Mouse (Mus musculus) stomach, postnatal 0 days (tissue): ENCODE measurements around the gene Nox4.

Source experiments
- CTCF ChIP-seq: IDR thresholded peaks from 2 replicates; pipeline ENCODE4 v1.5.1; 2016; ENCODE audit warnings: antibody characterized with exemption, low read depth, mild to moderate bottlenecking, moderate library complexity
- EP300 ChIP-seq: optimal IDR thresholded peaks from 2 replicates; pipeline ENCODE3; 2016; ENCODE audit warnings: antibody characterized with exemption

DNA sequence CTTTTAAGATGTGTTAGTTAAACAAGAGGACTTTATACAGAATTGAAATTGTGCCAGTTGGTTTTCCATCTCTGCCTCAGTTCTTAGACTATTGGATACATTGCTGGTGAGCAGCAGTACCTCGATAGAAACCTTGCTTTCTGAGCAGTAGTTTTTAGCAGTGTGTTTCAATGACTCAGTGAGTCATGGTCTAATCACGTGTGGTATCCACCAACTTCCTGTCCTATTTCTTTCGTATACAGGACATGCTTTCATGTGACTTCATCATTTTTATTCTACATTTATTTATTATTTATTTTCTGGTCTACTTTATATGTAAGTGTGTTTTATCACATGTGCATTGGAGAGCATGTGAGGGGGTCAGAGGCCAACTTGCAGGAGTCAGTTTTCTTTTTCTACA, 99.7 kb downstream of the Nox4 start:
- TF ChIP-seq CTCF (no peak), EP300 (no peak)
